Mouse (Mus musculus): ENCODE data around the gene Gm11037.

The Gm11037 gene

GRCm38 (mm10) chr2:131129836-131130235, 3.5 kb upstream of the Gm11037 start:
- no peak for DNase-seq

GRCm38 (mm10) chr2:131130849-131131248, 2.4 kb upstream of the Gm11037 start:
- DNase-seq: no peak

- no peak for DNase-seq
These were observed 997 bp upstream of the Gm11037 start for GRCm38 (mm10) chr2:131132111-131132888.

GRCm38 (mm10) chr2:131134381-131134780, 1.1 kb downstream of the Gm11037 start:
- DNase-seq: no peak

- no peak for DNase-seq
These were observed 1.6 kb downstream of the Gm11037 start for GRCm38 (mm10) chr2:131134826-131135400.

DNA sequence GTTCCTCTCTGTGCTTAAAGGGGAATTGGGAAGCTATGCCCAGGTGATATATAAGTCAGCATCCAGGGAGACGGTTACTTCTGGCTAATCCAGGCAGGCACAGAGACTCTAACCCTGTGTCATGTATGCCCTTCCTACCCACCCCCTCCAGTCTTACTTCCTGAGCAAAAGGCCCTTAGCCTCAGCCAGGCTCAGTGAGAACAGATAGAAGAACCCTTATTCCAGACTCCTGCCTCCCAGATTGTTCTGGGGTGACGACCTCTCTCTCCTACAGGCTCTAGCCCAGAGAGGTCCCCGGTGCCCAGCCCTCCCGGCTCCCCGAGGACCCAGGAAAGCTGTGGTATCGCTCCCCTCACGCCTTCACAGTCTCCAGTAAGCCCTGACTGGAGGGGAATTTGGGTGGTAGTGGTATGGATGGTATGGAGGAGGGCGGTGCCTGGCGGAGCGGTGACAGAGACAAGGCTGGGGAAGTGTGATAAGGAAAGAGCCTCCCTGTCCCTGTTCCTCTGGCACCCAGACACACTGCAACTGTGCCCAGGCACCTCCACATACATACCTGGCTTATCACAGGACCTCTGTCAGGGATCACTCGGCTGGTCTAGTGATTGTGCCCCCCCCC, 2.3 kb downstream of the Gm11037 start:
- DNase-seq: no peak

- DNase-seq: no peak
These were observed 5.0 kb downstream of the Gm11037 start for GRCm38 (mm10) chr2:131138296-131138695.

DNA sequence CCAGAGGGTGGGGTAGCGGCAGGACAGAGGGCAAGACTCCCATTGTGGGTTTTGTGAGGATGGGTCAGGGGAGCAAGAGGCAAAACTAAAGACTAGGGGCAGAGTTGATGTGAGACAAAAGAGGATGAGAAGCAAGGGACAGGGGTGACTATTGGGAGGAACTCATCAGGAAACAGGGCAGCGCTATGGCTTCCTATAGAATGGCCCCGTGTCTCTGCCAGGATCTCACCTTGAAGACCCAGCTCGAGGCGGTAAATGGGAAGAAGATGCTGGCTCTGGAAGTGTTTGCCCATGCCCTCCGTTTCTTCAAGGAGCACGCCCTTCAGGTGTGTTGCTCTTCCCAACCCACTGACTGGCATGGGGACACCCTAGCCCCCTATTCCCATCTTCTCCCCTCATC, 5.5 kb downstream of the Gm11037 start:
- DNase-seq: no peak

GRCm38 (mm10) chr2:131139287-131139686, 6.0 kb downstream of the Gm11037 start:
- DNase-seq: no peak

- DNase-seq: no peak
These were observed 6.7 kb downstream of the Gm11037 start for GRCm38 (mm10) chr2:131139886-131140532.

GRCm38 (mm10) chr2:131140533-131140905, 7.2 kb downstream of the Gm11037 start:
- no peak for DNase-seq

DNA sequence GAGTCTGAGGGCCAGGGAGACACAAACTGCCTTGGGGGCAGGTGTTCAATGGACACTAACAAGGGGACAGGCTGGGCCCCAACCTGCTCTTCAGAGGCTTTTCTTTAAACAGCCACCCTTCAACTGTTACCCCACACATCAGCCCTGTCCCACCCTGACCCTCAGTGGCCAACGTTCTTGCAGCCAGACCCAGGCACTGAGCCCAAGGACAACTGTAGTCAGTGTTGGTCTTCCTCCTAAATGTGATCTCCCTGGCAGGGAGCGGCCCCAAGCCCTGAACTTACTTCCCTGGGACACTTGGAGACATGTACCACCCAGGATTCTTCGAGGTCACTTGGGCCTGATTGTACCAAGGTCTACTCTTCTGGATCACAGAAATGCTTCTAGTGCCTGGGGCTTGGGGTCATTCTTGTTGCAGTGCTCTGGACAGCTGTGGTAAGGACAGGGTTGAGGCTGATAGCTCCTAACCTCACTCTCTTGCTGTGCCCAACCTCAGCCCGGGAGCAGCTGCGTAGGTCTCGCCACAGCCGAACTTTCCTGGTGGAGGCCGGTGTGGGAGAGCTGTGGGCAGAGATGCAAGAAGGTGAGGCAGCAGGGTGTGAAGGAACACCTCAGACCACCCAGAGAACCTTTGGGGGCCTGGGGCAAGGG, 8.2 kb downstream of the Gm11037 start:
- no peak for DNase-seq

- DNase-seq: no peak
These were observed 9.3 kb downstream of the Gm11037 start for GRCm38 (mm10) chr2:131142592-131142991.

GRCm38 (mm10) chr2:131143007-131143780, 9.9 kb downstream of the Gm11037 start:
- DNase-seq: no peak

DNA sequence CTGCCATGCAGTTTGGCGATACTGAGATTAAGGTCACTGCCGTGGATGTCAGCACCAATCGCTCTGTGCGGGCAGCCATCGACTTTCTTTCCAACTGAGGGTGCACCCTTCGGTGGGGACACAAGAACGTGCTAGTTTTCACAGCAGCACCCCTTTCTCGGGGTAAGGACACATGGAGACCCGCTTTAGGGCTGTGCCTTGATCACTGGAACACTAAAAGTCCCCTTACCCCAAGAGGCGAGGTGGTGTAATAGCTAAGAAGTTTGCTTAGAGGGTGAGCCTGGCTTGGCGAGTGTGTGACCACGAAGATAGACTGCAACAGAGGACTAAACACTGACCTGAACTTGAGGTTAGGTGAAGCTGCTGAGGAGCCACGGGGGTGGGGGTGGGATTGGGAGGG, 11.8 kb downstream of the Gm11037 start:
- no peak for DNase-seq

DNA sequence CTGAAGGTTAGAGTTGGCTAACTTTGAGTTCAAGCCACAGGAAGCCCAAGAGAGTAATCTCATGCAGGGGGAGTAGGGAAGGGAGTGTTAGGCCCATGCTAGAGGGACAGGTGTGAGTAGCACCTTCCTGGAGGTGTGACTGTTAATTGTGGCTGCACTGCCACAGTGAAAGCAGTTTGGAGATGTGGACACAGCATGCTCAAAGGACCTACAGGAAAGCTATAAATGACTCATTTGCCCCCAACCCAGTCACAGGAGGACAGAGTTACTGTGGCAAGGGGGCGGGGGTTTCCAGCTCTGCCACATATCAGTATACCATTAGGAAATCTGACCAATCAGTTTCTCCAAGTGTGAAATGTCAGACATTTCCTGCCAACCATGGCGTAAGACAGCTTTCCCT, 12.2 kb downstream of the Gm11037 start:
- DNase-seq: no peak

- no peak for DNase-seq
These were observed 13.1 kb downstream of the Gm11037 start for GRCm38 (mm10) chr2:131146193-131147042.

- DNase-seq: no peak
These were observed 13.7 kb downstream of the Gm11037 start for GRCm38 (mm10) chr2:131147043-131147365.

GRCm38 (mm10) chr2:131148353-131149253, 15.3 kb downstream of the Gm11037 start:
- no peak for DNase-seq

- no peak for DNase-seq
These were observed 15.9 kb downstream of the Gm11037 start for GRCm38 (mm10) chr2:131149254-131149578.
